Mouse (Mus musculus) embryonic facial prominence, embryonic 14.5 days (tissue): ENCODE measurements around the gene Palld. TPM values are rescaled to one million over a fixed set of nuclear protein-coding genes. Genes with fewer than 3 reads are reported as not detected.

Source experiments
- ATAC-seq: fragments of 200-750 bp; cut with Nextera tagmentation; 2 replicates; pipeline ENCODE4 v1.8.0; 2017; ENCODE audit warnings: low read depth, moderate number of reproducible peaks, moderate TSS enrichment
- DNase-seq: peaks from one replicate; pipeline ENCODE4 v3.0.0-alpha.2; 2015; ENCODE audit warnings: low spot score
- H3K27ac ChIP-seq: fragments of 300-500 bp; sonication (generic); replicated peaks from 2 replicates; pipeline ENCODE4 v1.5.1; 2014; ENCODE audit warnings: low read depth, mild to moderate bottlenecking, low read length, moderate library complexity
- H3K27me3 ChIP-seq: fragments of 300-500 bp; sonication (generic); replicated peaks from 2 replicates; pipeline ENCODE4 v1.6.1; 2014; ENCODE audit warnings: low read length; ENCODE audit not compliant: control insufficient read depth, insufficient read depth
- H3K36me3 ChIP-seq: fragments of 300-500 bp; sonication (generic); 2 replicates; pipeline ENCODE4 v1.6.1; 2014; ENCODE audit warnings: low read length, mixed read lengths; ENCODE audit not compliant: control insufficient read depth, insufficient read depth
- H3K4me1 ChIP-seq: fragments of 300-500 bp; sonication (generic); 2 replicates; pipeline ENCODE4 v1.6.1; 2014; ENCODE audit warnings: antibody characterized with exemption, low read length; ENCODE audit not compliant: control insufficient read depth, insufficient read depth
- H3K4me2 ChIP-seq: fragments of 300-500 bp; sonication (generic); 2 replicates; pipeline ENCODE4 v1.6.1; 2014; ENCODE audit warnings: low read depth, mild to moderate bottlenecking, low read length, moderate library complexity, mixed read lengths
- H3K4me3 ChIP-seq: fragments of 300-500 bp; sonication (generic); 2 replicates; pipeline ENCODE4 v1.5.1; 2014; ENCODE audit warnings: low read depth, mild to moderate bottlenecking, low read length
- H3K9ac ChIP-seq: fragments of 300-500 bp; sonication (generic); 2 replicates; pipeline ENCODE4 v1.6.1; 2014; ENCODE audit warnings: low read depth, mild to moderate bottlenecking, low read length, moderate library complexity, mixed read lengths
- H3K9me3 ChIP-seq: fragments of 300-500 bp; sonication (generic); 2 replicates; pipeline ENCODE4 v1.6.1; 2016; ENCODE audit warnings: low read length; ENCODE audit not compliant: control insufficient read depth
- WGBS: fragments of 180-500 bp; shearing (Covaris S2); extraction: QIAGEN DNeasy Blood & Tissue Kit; methylation state at CpG from one replicate; pipeline ENCODE4 v1.1.7; 2014; 5-methylcytosine and 5-hydroxymethylcytosine counted together
- polyA plus RNA-seq: library from polyadenylated mRNA; unstranded; fragments of >200 nt; fragmentation: Nextera tagmentation; extraction: Ambion mirVana; gene quantifications from 2 replicates; pipeline ENCODE4 v1.2.1, GENCODE M21; 2014

Palld gene
- polyA plus RNA-seq, 1 experiment from 2014 or later = 96.3 TPM

- H3K9me3 ChIP-seq = no peaks in the 10 kb centered on the region
- WGBS = 8% methylated on average over 8 of the region's 8 CpGs
- ATAC-seq = peak; percentile 26; the same call in 1 of the 2 replicates
- H3K27ac ChIP-seq = peak overlapping the region; percentile 83
- peaks cover 17% of the 10 kb centered on the region for H3K4me1 ChIP-seq
- peak overlapping the region; percentile 48 for H3K4me3 ChIP-seq
- H3K9ac ChIP-seq = peak overlapping the region; percentile 67
- H3K4me2 ChIP-seq = peak overlapping the region; percentile 66
- H3K36me3 ChIP-seq = no peaks in the 10 kb centered on the region
- H3K27me3 ChIP-seq = no peaks in the 10 kb centered on the region
- peak; percentile 50 for DNase-seq
Observed at GRCm38 (mm10) chr8:61591446-61591845, 311.0 kb downstream of the Palld start.

DNA sequence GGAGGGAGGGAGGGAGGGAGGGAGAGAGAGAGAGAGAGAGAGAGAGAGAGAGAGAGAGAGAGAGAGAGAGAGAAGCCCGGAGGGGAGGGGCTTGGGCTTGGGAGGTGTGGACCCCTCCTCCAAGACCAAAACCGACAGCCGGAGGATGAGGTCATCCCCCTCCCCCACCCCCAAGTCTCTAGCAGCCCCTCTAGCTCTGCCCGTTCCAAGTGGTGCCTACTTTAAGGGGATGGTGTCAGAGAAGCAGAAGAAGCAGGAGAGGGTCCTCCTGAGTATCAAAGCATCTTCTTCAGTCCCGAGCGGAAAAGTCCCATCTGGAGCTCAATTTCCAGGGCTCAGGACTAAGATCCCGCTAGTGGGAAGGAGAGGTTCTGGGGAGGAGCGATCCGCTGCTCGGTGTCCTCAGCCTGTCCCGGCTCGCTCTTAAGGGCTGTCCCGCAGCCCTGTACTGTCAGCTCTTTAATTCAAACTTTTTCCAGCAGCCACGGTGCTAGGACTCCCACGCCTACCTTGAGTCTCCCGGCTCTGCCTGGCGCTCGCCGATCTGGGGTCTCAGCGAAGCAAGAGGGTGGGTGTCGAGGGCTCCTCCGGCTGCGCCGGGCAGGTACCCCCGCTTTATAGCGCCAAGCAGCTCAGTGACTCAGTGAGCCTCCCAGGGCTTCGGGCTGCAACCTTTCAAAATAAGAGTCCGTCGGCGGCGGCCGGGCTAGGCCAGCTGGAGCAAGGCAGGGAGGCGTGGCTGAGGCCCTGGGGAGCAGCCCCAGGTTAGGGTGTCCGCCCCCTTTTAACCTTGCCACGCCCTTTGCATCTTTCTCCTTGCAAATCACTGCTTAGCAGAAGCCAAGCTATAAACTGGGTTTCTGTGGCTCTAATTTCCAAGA, 311.7 kb downstream of the Palld start:
- DNase-seq (peak; percentile 93), ATAC-seq (peak; percentile 92)
- H3K27ac ChIP-seq = peak overlapping the region; percentile 83
- peak overlapping the region; percentile 66 for H3K4me2 ChIP-seq
- under 1% methylated on average over 34 of the region's 35 CpGs for WGBS
- no peaks in the 10 kb centered on the region for H3K36me3 ChIP-seq
- H3K4me1 ChIP-seq = peaks cover 17% of the 10 kb centered on the region
- peak overlapping the region; percentile 48 for H3K4me3 ChIP-seq
- no peaks in the 10 kb centered on the region for H3K27me3 ChIP-seq
- H3K9me3 ChIP-seq = no peaks in the 10 kb centered on the region
- H3K9ac ChIP-seq = peak overlapping the region; percentile 67

DNA sequence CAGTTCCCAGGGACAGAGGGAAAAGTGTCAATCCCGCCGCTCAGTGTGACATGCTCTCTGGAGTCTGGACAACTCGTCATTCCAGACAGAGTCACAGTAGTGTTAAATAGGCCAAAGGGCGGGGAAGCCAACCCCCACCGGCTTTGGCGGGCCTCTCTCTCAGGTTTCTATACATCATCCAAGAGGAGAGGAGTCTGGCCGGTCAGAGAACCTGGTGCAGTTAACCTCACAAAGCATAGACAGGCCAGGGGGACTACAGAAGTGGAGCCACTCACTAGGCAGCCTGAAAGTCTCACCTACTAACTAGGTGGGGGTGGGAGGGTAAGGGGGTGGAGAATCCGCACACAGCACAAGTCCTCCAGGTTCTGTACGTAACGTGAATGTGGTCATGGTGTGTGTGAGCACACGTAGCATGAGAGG, 312.5 kb downstream of the Palld start:
- no peaks in the 10 kb centered on the region for H3K36me3 ChIP-seq
- peak overlapping the region; percentile 48 for H3K4me3 ChIP-seq
- H3K4me1 ChIP-seq = peaks cover 21% of the 10 kb centered on the region
- H3K9me3 ChIP-seq = no peaks in the 10 kb centered on the region
- WGBS = 3% methylated on average over 11 of the region's 11 CpGs
- no peaks in the 10 kb centered on the region for H3K27me3 ChIP-seq
- peak overlapping the region; percentile 57; the same call in 1 of the 2 replicates for H3K27ac ChIP-seq
- DNase-seq (no peak), ATAC-seq (peak; percentile 35; the same call in 1 of the 2 replicates)
- H3K4me2 ChIP-seq = peak overlapping the region; percentile 66
- peak overlapping the region; percentile 67 for H3K9ac ChIP-seq

DNA sequence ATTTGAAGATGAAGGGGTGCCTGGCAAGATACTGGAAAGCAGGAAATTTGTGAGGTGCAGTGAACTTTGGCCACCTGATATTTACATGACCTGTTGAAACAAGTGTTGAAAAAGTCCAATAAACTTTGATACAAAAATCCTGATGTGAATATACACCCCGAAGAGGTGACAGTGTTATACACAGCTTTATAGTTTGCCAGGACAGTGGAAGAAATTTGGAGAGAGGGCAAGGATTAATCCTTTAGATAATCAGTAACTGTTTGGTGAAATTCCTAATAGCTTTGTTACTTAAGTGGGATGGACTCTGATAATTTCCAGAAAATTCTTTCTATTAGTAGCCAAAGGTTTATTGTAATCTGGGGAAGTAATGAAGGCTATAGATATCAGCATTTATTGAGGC, 314.2 kb downstream of the Palld start:
- WGBS = 85% methylated on average over 1 of the region's 1 CpGs

GRCm38 (mm10) chr8:61587731-61588130, 314.8 kb downstream of the Palld start:
- H3K9me3 ChIP-seq = no peaks in the 10 kb centered on the region
- no peak overlapping the region for H3K4me3 ChIP-seq
- no peak for ATAC-seq
- H3K4me2 ChIP-seq = 0 out of 2 replicates have a peak overlapping the region, but pooled peaks have one; percentile 66
- no peak for DNase-seq
- no peaks in the 10 kb centered on the region for H3K36me3 ChIP-seq
- no peaks in the 10 kb centered on the region for H3K27me3 ChIP-seq
- no peak overlapping the region for H3K27ac ChIP-seq
- peaks cover 21% of the 10 kb centered on the region for H3K4me1 ChIP-seq
- no peak overlapping the region for H3K9ac ChIP-seq
- 69% methylated on average over 3 of the region's 3 CpGs for WGBS

More for the DNA sequence above, 314.2 kb downstream of the Palld start:
- no peak for ATAC-seq
- no peak overlapping the region for H3K9ac ChIP-seq
- no peak overlapping the region for H3K27ac ChIP-seq
- H3K36me3 ChIP-seq = no peaks in the 10 kb centered on the region
- H3K4me1 ChIP-seq = peaks cover 21% of the 10 kb centered on the region
- no peak for DNase-seq
- H3K4me2 ChIP-seq = peak overlapping the region; percentile 66; the same call in 1 of the 2 replicates
- no peaks in the 10 kb centered on the region for H3K9me3 ChIP-seq
- H3K27me3 ChIP-seq = no peaks in the 10 kb centered on the region
- no peak overlapping the region for H3K4me3 ChIP-seq

- no peak overlapping the region for H3K4me3 ChIP-seq
- H3K4me1 ChIP-seq = peaks cover 14% of the 10 kb centered on the region
- 84% methylated on average over 3 of the region's 3 CpGs for WGBS
- ATAC-seq (no peak), DNase-seq (no peak)
- H3K27me3 ChIP-seq = no peaks in the 10 kb centered on the region
- no peak overlapping the region for H3K9ac ChIP-seq
- H3K9me3 ChIP-seq = no peaks in the 10 kb centered on the region
- no peak overlapping the region; the same call in 1 of the 2 replicates for H3K27ac ChIP-seq
- H3K36me3 ChIP-seq = no peaks in the 10 kb centered on the region
- H3K4me2 ChIP-seq = no peak overlapping the region
Observed at GRCm38 (mm10) chr8:61586529-61586928, 316.0 kb downstream of the Palld start.

DNA sequence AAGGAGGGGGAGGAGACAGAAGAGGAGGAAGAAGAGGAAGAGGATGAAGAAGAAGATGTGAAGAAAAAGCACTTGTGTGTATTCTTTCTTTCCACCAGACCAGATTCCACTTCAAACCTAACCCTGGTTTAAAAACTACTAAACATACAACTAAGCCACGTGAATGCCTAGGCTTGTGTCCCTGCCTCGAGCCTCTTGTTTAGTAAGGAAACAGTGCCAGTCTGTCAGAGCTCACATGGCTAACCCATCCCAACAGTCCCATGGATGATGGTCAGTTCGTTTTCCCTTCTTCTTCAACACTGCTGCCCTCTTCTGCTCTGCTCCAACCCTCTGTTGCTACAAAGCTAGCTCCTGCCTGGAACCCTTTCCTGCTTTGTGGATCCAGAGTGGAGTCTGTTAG, 316.7 kb downstream of the Palld start:
- DNase-seq (no peak), ATAC-seq (no peak)
- H3K27ac ChIP-seq = no peak overlapping the region
- H3K4me3 ChIP-seq = no peak overlapping the region
- H3K9ac ChIP-seq = no peak overlapping the region
- H3K4me2 ChIP-seq = no peak overlapping the region
- H3K4me1 ChIP-seq = peaks cover 18% of the 10 kb centered on the region
- WGBS = 70% methylated on average over 3 of the region's 3 CpGs
- H3K36me3 ChIP-seq = no peaks in the 10 kb centered on the region
- H3K9me3 ChIP-seq = no peaks in the 10 kb centered on the region
- no peaks in the 10 kb centered on the region for H3K27me3 ChIP-seq

GRCm38 (mm10) chr8:61584714-61585383, 317.6 kb downstream of the Palld start:
- WGBS = 69% methylated on average over 5 of the region's 5 CpGs
- H3K4me2 ChIP-seq = no peak overlapping the region
- no peaks in the 10 kb centered on the region for H3K9me3 ChIP-seq
- ATAC-seq = no peak
- no peak overlapping the region for H3K9ac ChIP-seq
- no peak overlapping the region for H3K4me3 ChIP-seq
- H3K27me3 ChIP-seq = no peaks in the 10 kb centered on the region
- H3K27ac ChIP-seq = no peak overlapping the region
- peaks cover 23% of the 10 kb centered on the region for H3K4me1 ChIP-seq
- H3K36me3 ChIP-seq = no peaks in the 10 kb centered on the region
- no peak for DNase-seq
